Mouse (Mus musculus) G1E (cell line): ENCODE data around the gene Fiz1. TPM values are rescaled to one million over a fixed set of nuclear protein-coding genes. Genes with fewer than 3 reads are reported as not detected.

Experiments
- ATAC-seq: 2 replicates; pipeline ENCODE4 v1.8.0; 2016; ENCODE audit warnings: mild to moderate bottlenecking; ENCODE audit not compliant: insufficient number of reproducible peaks, poor library complexity, low FRiP score, severe bottlenecking; ENCODE audit errors: extremely low read depth
- DNase-seq: peaks from one replicate; pipeline ENCODE4 v3.0.0; 2012; ENCODE audit warnings: low spot score
- H3K27me3 ChIP-seq: 2 replicates; pipeline ENCODE4 v1.6.1; 2012; ENCODE audit warnings: mild to moderate bottlenecking, low read length, inconsistent platforms; ENCODE audit not compliant: insufficient read depth
- H3K36me3 ChIP-seq: replicated peaks from 2 replicates; pipeline ENCODE3; 2012; ENCODE audit warnings: mild to moderate bottlenecking, inconsistent platforms
- H3K4me1 ChIP-seq: 2 replicates; pipeline ENCODE4 v1.6.1; 2012; ENCODE audit warnings: low read depth, low read length, inconsistent platforms, mixed read lengths; ENCODE audit not compliant: insufficient read depth
- H3K4me3 ChIP-seq: 2 replicates; pipeline ENCODE4 v1.5.1; 2012; ENCODE audit warnings: low read depth, mild to moderate bottlenecking, inconsistent platforms, low read length, moderate library complexity, mixed read lengths
- H3K9me3 ChIP-seq: replicated peaks from 2 replicates; pipeline ENCODE4 v1.6.1; 2012; ENCODE audit warnings: inconsistent platforms
- CTCF ChIP-seq: IDR thresholded peaks from 2 replicates; pipeline ENCODE4 v1.5.1; 2012; ENCODE audit warnings: low read depth, low read length, inconsistent platforms, mixed read lengths
- GATA1 ChIP-seq: IDR thresholded peaks from 2 replicates; pipeline ENCODE4 v1.6.1; 2012; ENCODE audit warnings: borderline replicate concordance, low read length, inconsistent platforms, mixed read lengths
- GATA2 ChIP-seq: IDR thresholded peaks from 2 replicates; pipeline ENCODE4 v1.6.1; 2012; ENCODE audit warnings: low read depth, low read length, inconsistent platforms, borderline replicate concordance
- POLR2AphosphoS5 ChIP-seq: IDR thresholded peaks from 2 replicates; pipeline ENCODE4 v1.6.1; 2012; ENCODE audit warnings: low read depth, low read length, inconsistent platforms; ENCODE audit not compliant: insufficient replicate concordance
- TAL1 ChIP-seq: conservative IDR thresholded peaks from 2 replicates; pipeline ENCODE4 v1.6.1; 2012; ENCODE audit warnings: low read depth, low read length, inconsistent platforms, mixed read lengths
- polyA plus RNA-seq: library from polyadenylated mRNA; stranded (reverse); fragments of >175 nt; gene quantifications from 2 replicates; pipeline ENCODE4 v1.2.3, GENCODE M21; 2012
- total RNA-seq, 2 experiments: library from RNA; stranded (forward) in 1 of 2; stranded (reverse) in 1 of 2; fragments of 200-1000 nt in 1 of 2; fragments of >200 nt in 1 of 2; fragmentation: Nextera tagmentation in 1 of 2; gene quantifications; 2 replicates each; pipeline ENCODE4 v1.2.3; 2014 to 2017

Fiz1 gene
- total and polyA plus RNA-seq, 3 experiments = 22.2 to 66.6 (median 53.4) TPM

GRCm38 (mm10) chr7:5058631-5059030 lies 44.1 kb upstream of the Fiz1 start:
- H3K4me3 ChIP-seq = no peak overlapping the region
- peaks cover 41% of the 10 kb centered on the region for H3K27me3 ChIP-seq
- H3K9me3 ChIP-seq = no peaks in the 10 kb centered on the region
- H3K4me1 ChIP-seq = peaks cover 19% of the 10 kb centered on the region
- DNase-seq = no peak
- ATAC-seq = no peak
- no peak for TF ChIP-seq GATA2
- no peak for TF ChIP-seq POLR2AphosphoS5
- TF ChIP-seq CTCF = no peak
- no peak for TF ChIP-seq TAL1
- no peak for TF ChIP-seq GATA1
- H3K36me3 ChIP-seq = peaks cover 5% of the 10 kb centered on the region

GRCm38 (mm10) chr7:5057804-5058203 lies 43.3 kb upstream of the Fiz1 start:
- Histone ChIP-seq H3K4me3 (no peak overlapping the region), H3K9me3 (peaks cover 4% of the 10 kb centered on the region; the same call in 1 of the 2 replicates), H3K27me3 (peaks cover 49% of the 10 kb centered on the region), H3K4me1 (peaks cover 19% of the 10 kb centered on the region), H3K36me3 (peaks cover 5% of the 10 kb centered on the region)
- ATAC-seq (no peak), DNase-seq (no peak)
- no peak for TF ChIP-seq CTCF

GRCm38 (mm10) chr7:5057381-5057780 lies 42.9 kb upstream of the Fiz1 start:
- no peak for ATAC-seq
- H3K27me3 ChIP-seq = peaks cover 53% of the 10 kb centered on the region
- TF ChIP-seq GATA2 (no peak), POLR2AphosphoS5 (no peak), GATA1 (no peak), TAL1 (no peak), CTCF (no peak)

GRCm38 (mm10) chr7:5056651-5057263 lies 42.3 kb upstream of the Fiz1 start:
- no peak overlapping the region for H3K4me3 ChIP-seq
- peaks cover 21% of the 10 kb centered on the region for H3K4me1 ChIP-seq
- H3K36me3 ChIP-seq = peaks cover 5% of the 10 kb centered on the region
- H3K9me3 ChIP-seq = peaks cover 4% of the 10 kb centered on the region; the same call in 1 of the 2 replicates
- H3K27me3 ChIP-seq = peaks cover 59% of the 10 kb centered on the region
- no peak for TF ChIP-seq POLR2AphosphoS5
- no peak for TF ChIP-seq CTCF
- no peak for TF ChIP-seq TAL1
- TF ChIP-seq GATA1 = no peak
- no peak for TF ChIP-seq GATA2
- no peak for DNase-seq
- ATAC-seq = no peak

More at GRCm38 (mm10) chr7:5057381-5057780, 42.9 kb upstream of the Fiz1 start:
- no peak overlapping the region for H3K4me3 ChIP-seq
- H3K4me1 ChIP-seq = peaks cover 19% of the 10 kb centered on the region
- H3K36me3 ChIP-seq = peaks cover 5% of the 10 kb centered on the region
- peaks cover 4% of the 10 kb centered on the region; the same call in 1 of the 2 replicates for H3K9me3 ChIP-seq
- DNase-seq = no peak

GRCm38 (mm10) chr7:5053456-5054179 lies 39.1 kb upstream of the Fiz1 start:
- no peak for ATAC-seq
- TF ChIP-seq POLR2AphosphoS5 = no peak
- TF ChIP-seq GATA2 = no peak
- no peak for TF ChIP-seq GATA1
- TF ChIP-seq CTCF = no peak
- no peak for TF ChIP-seq TAL1
- H3K4me3 ChIP-seq = no peak overlapping the region

GRCm38 (mm10) chr7:5052931-5053343 lies 38.4 kb upstream of the Fiz1 start:
- Histone ChIP-seq H3K4me3 (0 out of 2 replicates have a peak overlapping the region, but pooled peaks have one; percentile 1), H3K36me3 (no peaks in the 10 kb centered on the region), H3K4me1 (peaks cover 6% of the 10 kb centered on the region; the same call in 1 of the 2 replicates), H3K9me3 (peaks cover 4% of the 10 kb centered on the region; the same call in 1 of the 2 replicates), H3K27me3 (peaks cover 78% of the 10 kb centered on the region)
- no peak for DNase-seq
- TF ChIP-seq POLR2AphosphoS5 (no peak), GATA1 (no peak), GATA2 (no peak), CTCF (no peak), TAL1 (no peak)
- no peak for ATAC-seq

More at GRCm38 (mm10) chr7:5053456-5054179, 39.1 kb upstream of the Fiz1 start:
- H3K27me3 ChIP-seq = peaks cover 77% of the 10 kb centered on the region
- no peak for DNase-seq
- no peaks in the 10 kb centered on the region for H3K36me3 ChIP-seq
- H3K9me3 ChIP-seq = peaks cover 4% of the 10 kb centered on the region; the same call in 1 of the 2 replicates
- H3K4me1 ChIP-seq = peaks cover 6% of the 10 kb centered on the region; the same call in 1 of the 2 replicates
